Mouse (Mus musculus): Measurements from ENCODE around the gene Gm5678. TPM values are rescaled to one million over a fixed set of nuclear protein-coding genes. Genes with fewer than 3 reads are reported as not detected.

Gene Gm5678
- polyA plus RNA-seq (2016; fragmentation: Nextera tagmentation; extraction: Ambion mirVana), result not detected in 2 replicates

- no peak for ATAC-seq (ENCODE audit: insufficient number of reproducible peaks, insufficient read depth, low FRiP score, low TSS enrichment)
- Histone ChIP-seq H3K27me3 (no peaks in the 10 kb centered on the region), H3K9ac (no peak within 1 kb of the TSS), H3K36me3 (no peaks in the 10 kb centered on the region), H3K9me3 (no peaks in the 10 kb centered on the region), H3K4me3 (no peak within 1 kb of the TSS), H3K4me2 (replicated peaks) (no peak within 1 kb of the TSS), H3K4me1 (no peaks in the 10 kb centered on the region), H3K27ac (no peak within 1 kb of the TSS)
- 74% methylated on average over 23 of the region's 23 CpGs for WGBS
These were observed at the start of gene Gm5678 for GRCm38 (mm10) chr16:93627761-93628400. Gm5678 (plus strand) TSS chr16:93628097.

GRCm38 (mm10) chr16:93578346-93579005 lies 49.4 kb upstream of the Gm5678 start:
- no peak overlapping the region for H3K4me2 ChIP-seq (replicated peaks)
- 0 out of 2 replicates have a peak, but pooled peaks cover under 1% of the 10 kb centered on the region for H3K36me3 ChIP-seq
- no peak overlapping the region for H3K4me3 ChIP-seq
- ATAC-seq (ENCODE audit: insufficient number of reproducible peaks, insufficient read depth, low FRiP score, low TSS enrichment), result no peak
- H3K9me3 ChIP-seq, result no peaks in the 10 kb centered on the region
- no peak overlapping the region for H3K9ac ChIP-seq
- H3K27me3 ChIP-seq, result no peaks in the 10 kb centered on the region
- no peak overlapping the region for H3K27ac ChIP-seq
- peaks cover 25% of the 10 kb centered on the region; the same call in 1 of the 2 replicates for H3K4me1 ChIP-seq
- 84% methylated on average over 8 of the region's 8 CpGs for WGBS

- no peaks in the 10 kb centered on the region for H3K9me3 ChIP-seq
- peaks cover 23% of the 10 kb centered on the region for H3K36me3 ChIP-seq
- no peak overlapping the region for H3K4me3 ChIP-seq
- peaks cover 12% of the 10 kb centered on the region; the same call in 1 of the 2 replicates for H3K4me1 ChIP-seq
- H3K9ac ChIP-seq, result no peak overlapping the region
- no peak overlapping the region for H3K27ac ChIP-seq
- H3K27me3 ChIP-seq, result no peaks in the 10 kb centered on the region
- no peak overlapping the region for H3K4me2 ChIP-seq (replicated peaks)
- 61% methylated on average over 6 of the region's 6 CpGs for WGBS
- ATAC-seq (ENCODE audit: insufficient number of reproducible peaks, insufficient read depth, low FRiP score, low TSS enrichment), result no peak
These were observed 46.8 kb upstream of the Gm5678 start for GRCm38 (mm10) chr16:93581125-93581524.

- Histone ChIP-seq H3K4me1 (peaks cover 10% of the 10 kb centered on the region; the same call in 1 of the 2 replicates), H3K27ac (no peak overlapping the region), H3K9ac (no peak overlapping the region), H3K27me3 (no peaks in the 10 kb centered on the region), H3K36me3 (peaks cover 39% of the 10 kb centered on the region), H3K9me3 (no peaks in the 10 kb centered on the region), H3K4me3 (no peak overlapping the region), H3K4me2 (replicated peaks) (no peak overlapping the region)
- WGBS, result 88% methylated on average over 24 of the region's 24 CpGs
- ATAC-seq (ENCODE audit: insufficient number of reproducible peaks, insufficient read depth, low FRiP score, low TSS enrichment), result no peak
These were observed 42.8 kb upstream of the Gm5678 start for GRCm38 (mm10) chr16:93584976-93585702.

- no peak overlapping the region for H3K27ac ChIP-seq
- no peak overlapping the region for H3K4me3 ChIP-seq
- H3K27me3 ChIP-seq, result no peaks in the 10 kb centered on the region
- 91% methylated on average over 9 of the region's 9 CpGs for WGBS
- peaks cover 45% of the 10 kb centered on the region for H3K36me3 ChIP-seq
- no peak overlapping the region for H3K9ac ChIP-seq
- no peak overlapping the region for H3K4me2 ChIP-seq (replicated peaks)
- ATAC-seq (ENCODE audit: insufficient number of reproducible peaks, insufficient read depth, low FRiP score, low TSS enrichment), result no peak
- no peaks in the 10 kb centered on the region for H3K9me3 ChIP-seq
- H3K4me1 ChIP-seq, result peaks cover 10% of the 10 kb centered on the region; the same call in 1 of the 2 replicates
These were observed 42.1 kb upstream of the Gm5678 start for GRCm38 (mm10) chr16:93585703-93586205.

GRCm38 (mm10) chr16:93586382-93586781 lies 41.5 kb upstream of the Gm5678 start:
- no peak for ATAC-seq (ENCODE audit: insufficient number of reproducible peaks, insufficient read depth, low FRiP score, low TSS enrichment)
- Histone ChIP-seq H3K27me3 (no peaks in the 10 kb centered on the region), H3K9ac (no peak overlapping the region), H3K9me3 (no peaks in the 10 kb centered on the region), H3K4me2 (replicated peaks) (no peak overlapping the region), H3K4me3 (no peak overlapping the region), H3K4me1 (peaks cover 7% of the 10 kb centered on the region; the same call in 1 of the 2 replicates), H3K27ac (no peak overlapping the region), H3K36me3 (peaks cover 46% of the 10 kb centered on the region)
- 78% methylated on average over 8 of the region's 8 CpGs for WGBS

GRCm38 (mm10) chr16:93588281-93588680 lies 39.6 kb upstream of the Gm5678 start:
- Histone ChIP-seq H3K4me3 (no peak overlapping the region), H3K4me2 (replicated peaks) (no peak overlapping the region), H3K36me3 (peaks cover 53% of the 10 kb centered on the region), H3K9me3 (no peaks in the 10 kb centered on the region), H3K4me1 (peaks cover 7% of the 10 kb centered on the region; the same call in 1 of the 2 replicates), H3K9ac (no peak overlapping the region), H3K27ac (no peak overlapping the region), H3K27me3 (no peaks in the 10 kb centered on the region)
- WGBS, result 57% methylated on average over 4 of the region's 4 CpGs
- no peak for ATAC-seq (ENCODE audit: insufficient number of reproducible peaks, insufficient read depth, low FRiP score, low TSS enrichment)

- Histone ChIP-seq H3K4me3 (no peak overlapping the region), H3K27ac (no peak overlapping the region), H3K9me3 (no peaks in the 10 kb centered on the region), H3K4me1 (peaks cover 7% of the 10 kb centered on the region; the same call in 1 of the 2 replicates), H3K4me2 (replicated peaks) (no peak overlapping the region), H3K27me3 (no peaks in the 10 kb centered on the region), H3K36me3 (peaks cover 39% of the 10 kb centered on the region), H3K9ac (no peak overlapping the region)
- ATAC-seq (ENCODE audit: insufficient number of reproducible peaks, insufficient read depth, low FRiP score, low TSS enrichment), result no peak
- WGBS, result 95% methylated on average over 15 of the region's 15 CpGs
These were observed 37.0 kb upstream of the Gm5678 start for GRCm38 (mm10) chr16:93590915-93591314.

GRCm38 (mm10) chr16:93591450-93592430 lies 36.2 kb upstream of the Gm5678 start:
- 90% methylated on average over 19 of the region's 20 CpGs for WGBS
- H3K27me3 ChIP-seq, result no peaks in the 10 kb centered on the region
- no peak overlapping the region for H3K4me2 ChIP-seq (replicated peaks)
- peaks cover 7% of the 10 kb centered on the region; the same call in 1 of the 2 replicates for H3K4me1 ChIP-seq
- ATAC-seq (ENCODE audit: insufficient number of reproducible peaks, insufficient read depth, low FRiP score, low TSS enrichment), result no peak
- H3K4me3 ChIP-seq, result no peak overlapping the region
- no peaks in the 10 kb centered on the region for H3K9me3 ChIP-seq
- no peak overlapping the region for H3K9ac ChIP-seq
- no peak overlapping the region for H3K27ac ChIP-seq
- peaks cover 32% of the 10 kb centered on the region for H3K36me3 ChIP-seq

GRCm38 (mm10) chr16:93592711-93593110 lies 35.2 kb upstream of the Gm5678 start:
- Histone ChIP-seq H3K36me3 (peaks cover 39% of the 10 kb centered on the region), H3K4me3 (no peak overlapping the region), H3K27me3 (no peaks in the 10 kb centered on the region), H3K9ac (no peak overlapping the region), H3K4me1 (peaks cover 5% of the 10 kb centered on the region; the same call in 1 of the 2 replicates), H3K9me3 (no peaks in the 10 kb centered on the region), H3K27ac (no peak overlapping the region), H3K4me2 (replicated peaks) (no peak overlapping the region)
- WGBS, result 92% methylated on average over 3 of the region's 3 CpGs
- ATAC-seq (ENCODE audit: insufficient number of reproducible peaks, insufficient read depth, low FRiP score, low TSS enrichment), result no peak

GRCm38 (mm10) chr16:93593406-93593805 lies 34.5 kb upstream of the Gm5678 start:
- Histone ChIP-seq H3K9ac (no peak overlapping the region), H3K36me3 (peaks cover 45% of the 10 kb centered on the region), H3K27me3 (no peaks in the 10 kb centered on the region), H3K4me1 (no peaks in the 10 kb centered on the region), H3K4me2 (replicated peaks) (no peak overlapping the region), H3K27ac (no peak overlapping the region), H3K4me3 (no peak overlapping the region), H3K9me3 (no peaks in the 10 kb centered on the region)
- ATAC-seq (ENCODE audit: insufficient number of reproducible peaks, insufficient read depth, low FRiP score, low TSS enrichment), result no peak
- 92% methylated on average over 8 of the region's 8 CpGs for WGBS
